In genomic region chr2:35900845-35901244, GRCm38 (mm10) we compare ENCODE assay signal across 15 mouse cellular contexts.
A peak's percentile ranks its signal among the peaks of the same experiment; 100 is the strongest.
DNase-seq lines count a peak whose midpoint lies in the region; ATAC-seq lines count a peak whose summit lies in the region.
"Had no signal": no experiment of that assay in that cellular context is flagged by ENCODE, and none has a peak within 500 bp of the region (broad histone marks: within the 10 kb centered on the region; RNA-seq: fewer than 3 reads in every experiment).

No protein-coding gene starts in this region.

- H3K4me2 ChIP-seq in kidney, embryonic 14.5 days (replicated peaks; ENCODE audit: low read depth, low read length): no peak overlapping the region
- H3K4me2 ChIP-seq: embryonic facial prominence, embryonic 15.5 days; forebrain, embryonic 12.5 days; liver, embryonic 13.5 days; neural tube, embryonic 13.5 days had no signal

- no peak overlapping the region for H3K4me3 ChIP-seq in kidney, embryonic 14.5 days (ENCODE audit: low read length)
- H3K4me3 ChIP-seq: embryonic facial prominence, embryonic 15.5 days; forebrain, embryonic 12.5 days; limb, embryonic 10.5 days; liver, embryonic 13.5 days; megakaryocyte, embryonic 14.5 days; neural tube, embryonic 13.5 days had no signal

- whole genome bisulfite sequencing in kidney, embryonic 14.5 days: 78% methylated on average over 2 of the region's 2 CpGs

- no peak overlapping the region for H3K27ac ChIP-seq in kidney, embryonic 14.5 days (ENCODE audit: low read depth, low read length)
- H3K27ac ChIP-seq: embryonic facial prominence, embryonic 15.5 days; forebrain, embryonic 12.5 days; limb, embryonic 10.5 days; liver, embryonic 13.5 days; neural tube, embryonic 13.5 days had no signal

- peak; percentile 22 for DNase-seq in adrenal gland, postnatal 25 days
- no peak for DNase-seq in adrenal gland, postnatal 10 days
- peak; percentile 38 for DNase-seq in kidney, adult 18-20 months
- DNase-seq in kidney, postnatal 14 days: peak; percentile 61
- DNase-seq in lung, postnatal 4 days: peak; percentile 62 to 71
- no peak for DNase-seq in layer of hippocampus, adult 9-11 months
- no peak for DNase-seq in right cerebral cortex, postnatal 14 days
- DNase-seq: cerebellum, adult 11 months; liver, embryonic 13.5 days had no signal

- no peak for ATAC-seq in kidney, embryonic 14.5 days (ENCODE audit: low FRiP score, low TSS enrichment)

- H3K9ac ChIP-seq in kidney, embryonic 14.5 days (ENCODE audit: low read depth, low read length): no peak overlapping the region
- H3K9ac ChIP-seq: embryonic facial prominence, embryonic 15.5 days; forebrain, embryonic 12.5 days; liver, embryonic 13.5 days; neural tube, embryonic 13.5 days had no signal

- H3K27me3 ChIP-seq in kidney, embryonic 14.5 days (ENCODE audit: control insufficient read depth, insufficient read depth, low read length): no peaks in the 10 kb centered on the region
- H3K27me3 ChIP-seq: embryonic facial prominence, embryonic 15.5 days; forebrain, embryonic 12.5 days; liver, embryonic 13.5 days; megakaryocyte, embryonic 14.5 days; neural tube, embryonic 13.5 days had no signal

- no peaks in the 10 kb centered on the region for H3K4me1 ChIP-seq in kidney, embryonic 14.5 days (ENCODE audit: control insufficient read depth, insufficient read depth, low read length)
- H3K4me1 ChIP-seq: embryonic facial prominence, embryonic 15.5 days; forebrain, embryonic 12.5 days; liver, embryonic 13.5 days; neural tube, embryonic 13.5 days had no signal

- no peaks in the 10 kb centered on the region for H3K9me3 ChIP-seq in kidney, embryonic 14.5 days (ENCODE audit: control insufficient read depth, low read length)
- H3K9me3 ChIP-seq: embryonic facial prominence, embryonic 15.5 days; forebrain, embryonic 12.5 days; limb, embryonic 10.5 days; liver, embryonic 13.5 days; megakaryocyte, embryonic 14.5 days; neural tube, embryonic 13.5 days had no signal

- H3K36me3 ChIP-seq in kidney, embryonic 14.5 days (ENCODE audit: control insufficient read depth, insufficient read depth, low read length): no peaks in the 10 kb centered on the region
- H3K36me3 ChIP-seq: embryonic facial prominence, embryonic 15.5 days; forebrain, embryonic 12.5 days; limb, embryonic 10.5 days; liver, embryonic 13.5 days; neural tube, embryonic 13.5 days had no signal

Comparison
In these comparisons a context has a peak if more than half of its experiments do, and no peak if none do; other contexts are left out.
1. DNase-seq: peak in adrenal gland, postnatal 25 days (single experiment), kidney, adult 18-20 months (single experiment), kidney, postnatal 14 days (single experiment) and lung, postnatal 4 days (2 of 2); none in adrenal gland, postnatal 10 days (single experiment), layer of hippocampus, adult 9-11 months (single experiment) and right cerebral cortex, postnatal 14 days (single experiment).